Comparison of ENCODE assay signal across 33 mouse cellular contexts in the genomic region with DNA sequence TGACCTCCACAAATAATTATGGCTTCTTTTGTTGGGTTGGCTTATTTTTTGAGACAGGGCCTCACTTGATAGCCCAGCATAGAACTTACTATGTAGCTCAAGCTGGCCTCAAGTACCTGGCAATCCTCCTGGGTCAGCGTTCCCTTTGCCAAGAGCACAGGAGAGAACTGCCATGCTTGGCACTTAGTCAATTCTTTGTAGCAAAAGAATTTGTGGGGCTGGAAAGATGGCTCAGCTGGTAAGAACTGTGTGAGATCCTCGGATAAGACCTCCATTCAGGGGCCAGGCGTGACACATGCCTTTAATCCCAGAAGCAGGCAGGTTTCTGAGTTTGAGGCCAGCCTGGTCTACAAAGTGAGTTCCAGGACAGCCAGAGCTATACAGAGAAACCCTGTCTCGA. TPM values are rescaled to one million over a fixed set of nuclear protein-coding genes. Genes with fewer than 3 reads are reported as not detected.
DNase-seq lines count a peak whose midpoint lies in the region; ATAC-seq and TF ChIP-seq lines count a peak whose summit lies in the region.
"Not testable (repeated sequence)": the region's sequence is repeated elsewhere in the genome, so short reads cannot be mapped to it uniquely, and the experiment has no call there.
"Had no signal": no experiment of that assay in that cellular context is flagged by ENCODE, and none has a peak within 500 bp of the region (broad histone marks: within the 10 kb centered on the region; RNA-seq: fewer than 3 reads in every experiment).

No protein-coding gene starts in this region.

- 0 out of 2 replicates have a peak, but pooled peaks have one; percentile 5 for ATAC-seq in heart, embryonic 11.5 days (replicated peaks; ENCODE audit: insufficient number of reproducible peaks, low FRiP score, low TSS enrichment)
- ATAC-seq in liver, embryonic 12.5 days: peak; percentile 40; the same call in 1 of the 2 replicates

- H3K4me1 ChIP-seq in heart, embryonic 11.5 days (ENCODE audit: control insufficient read depth, insufficient read depth, low read length); kidney, adult 2 months (ENCODE audit: control insufficient read depth, insufficient read depth, low read length); liver, embryonic 12.5 days: not testable (repeated sequence)

- H3K36me3 ChIP-seq in heart, embryonic 11.5 days (ENCODE audit: control insufficient read depth, insufficient read depth, low read length); kidney, adult 2 months (ENCODE audit: control insufficient read depth, insufficient read depth, low read length); liver, embryonic 12.5 days: not testable (repeated sequence)

- TF ChIP-seq POLR2A in kidney, adult 2 months (IDR thresholded peaks at IDR 0.05; ENCODE audit: low read depth, low read length): not testable (repeated sequence)

- not testable (repeated sequence) for H3K4me2 ChIP-seq in heart, embryonic 11.5 days; liver, embryonic 12.5 days

- DNase-seq in cerebellum, adult 11-12 months: peak; percentile 29
- DNase-seq in cerebellum, adult 9-11 months: peak; percentile 34
- DNase-seq in heart, adult 11 months: peak; percentile 91
- DNase-seq in heart, postnatal 10 days: peak; percentile 51 to 56
- DNase-seq in kidney, adult 2 months: peak; percentile 43
- DNase-seq in lung, postnatal 36 days: peak; percentile 48

- H3K9ac ChIP-seq in heart, embryonic 11.5 days (ENCODE audit: low read depth, low read length); liver, embryonic 12.5 days: not testable (repeated sequence)

- H3K27ac ChIP-seq in heart, embryonic 11.5 days (ENCODE audit: low read depth, low read length); kidney, adult 2 months (ENCODE audit: insufficient read depth, low read depth, low read length); liver, embryonic 12.5 days: not testable (repeated sequence)

- H3K27me3 ChIP-seq in heart, embryonic 11.5 days (ENCODE audit: control insufficient read depth, insufficient read depth, low read length); kidney, adult 2 months (replicated peaks; ENCODE audit: control insufficient read depth, insufficient read depth, low read length); liver, embryonic 12.5 days (replicated peaks): not testable (repeated sequence)

- TF ChIP-seq CTCF in kidney, adult 2 months (conservative IDR thresholded peaks at IDR 0.05; ENCODE audit: insufficient read depth, insufficient read length, low read depth, low read length): not testable (repeated sequence)

- H3K4me3 ChIP-seq in heart, embryonic 11.5 days (ENCODE audit: low read depth, low read length); kidney, adult 2 months (ENCODE audit: insufficient read depth, low read depth, low read length); liver, embryonic 12.5 days: not testable (repeated sequence)

- intact Hi-C loops in heart, postnatal 10 days (cut with DNase I): not testable (repeated sequence)

- 58% methylated on average over 4 of the region's 4 CpGs for WGBS in heart, embryonic 11.5 days (ENCODE audit: insufficient replicate concordance)
- WGBS in kidney, adult 2 months: 58% methylated on average over 4 of the region's 4 CpGs
- WGBS in liver, embryonic 12.5 days (ENCODE audit: insufficient replicate concordance): 51% methylated on average over 4 of the region's 4 CpGs

- peaks cover 35% of the 10 kb centered on the region for H3K9me3 ChIP-seq in heart, embryonic 11.5 days (replicated peaks; ENCODE audit: control insufficient read depth, low read length)
- peaks cover 55% of the 10 kb centered on the region for H3K9me3 ChIP-seq in liver, embryonic 12.5 days (replicated peaks)

RNA-seq across cellular contexts. Expression of a gene that starts 24.5 kb away (rescaled TPM):
- not detected in 2 replicates for polyA plus RNA-seq in heart, embryonic 11.5 days (2014; fragmentation: Nextera tagmentation; extraction: Ambion mirVana)
- total RNA-seq in heart, postnatal 10 days (2021): not detected
- polyA plus RNA-seq in kidney, adult 2 months (2012; rRNA removed): not detected in 2 replicates
- not detected in 2 replicates for polyA plus RNA-seq in liver, embryonic 12.5 days (2016; fragmentation: Nextera tagmentation; extraction: Ambion mirVana)
- total RNA-seq: adrenal gland, adult 18-20 months; adrenal gland, postnatal 14 days; adrenal gland, postnatal 4 days; CH12.LX; common myeloid progenitor, adult 5-6 weeks; forebrain, postnatal 0 days; gastrocnemius, adult 2 months; gastrocnemius, postnatal 14 days; gastrocnemius, postnatal 4 days; heart, adult 2 months; heart, postnatal 36 days; hindbrain, postnatal 0 days had no signal
- polyA plus RNA-seq: embryonic facial prominence, embryonic 12.5 days; embryonic facial prominence, embryonic 15.5 days; forebrain, embryonic 11.5 days; forebrain, embryonic 14.5 days; forebrain, postnatal 0 days; frontal cortex, adult 2 months; G1E; heart, adult 2 months; heart, embryonic 13.5 days; heart, embryonic 16.5 days; hindbrain, embryonic 11.5 days; hindbrain, embryonic 14.5 days; hindbrain, postnatal 0 days; inflammation-experienced regulatory T-cells, adult 6 months; intestine, embryonic 16.5 days; Patski had no signal

RNA-seq across cellular contexts. Expression of a gene that starts 33.6 kb away (rescaled TPM):
- not detected in 2 replicates for polyA plus RNA-seq in heart, embryonic 11.5 days (2014; fragmentation: Nextera tagmentation; extraction: Ambion mirVana)
- not detected for total RNA-seq in heart, postnatal 10 days (2021)
- not detected in 2 replicates for polyA plus RNA-seq in kidney, adult 2 months (2012; rRNA removed)
- not detected in 2 replicates for polyA plus RNA-seq in liver, embryonic 12.5 days (2016; fragmentation: Nextera tagmentation; extraction: Ambion mirVana)
- total RNA-seq: adrenal gland, adult 18-20 months; adrenal gland, postnatal 14 days; adrenal gland, postnatal 4 days; CH12.LX; common myeloid progenitor, adult 5-6 weeks; forebrain, postnatal 0 days; gastrocnemius, adult 2 months; gastrocnemius, postnatal 14 days; gastrocnemius, postnatal 4 days; heart, adult 2 months; heart, postnatal 36 days; hindbrain, postnatal 0 days had no signal
- polyA plus RNA-seq: embryonic facial prominence, embryonic 12.5 days; embryonic facial prominence, embryonic 15.5 days; forebrain, embryonic 11.5 days; forebrain, embryonic 14.5 days; forebrain, postnatal 0 days; frontal cortex, adult 2 months; G1E; heart, adult 2 months; heart, embryonic 13.5 days; heart, embryonic 16.5 days; hindbrain, embryonic 11.5 days; hindbrain, embryonic 14.5 days; hindbrain, postnatal 0 days; inflammation-experienced regulatory T-cells, adult 6 months; intestine, embryonic 16.5 days; Patski had no signal

Comparison
In these comparisons a context has a peak if more than half of its experiments do, and no peak if none do; other contexts are left out.
1. DNase-seq: peak in every context shown above with its lines; median percentile 91 in heart, adult 11 months; 54 in heart, postnatal 10 days; 48 in lung, postnatal 36 days; 43 in kidney, adult 2 months; 34 in cerebellum, adult 9-11 months; 29 in cerebellum, adult 11-12 months.